Mouse (Mus musculus) cerebellum, adult 2 months (tissue): ENCODE data around the gene Rapgef5. TPM values are rescaled to one million over a fixed set of nuclear protein-coding genes. Genes with fewer than 3 reads are reported as not detected.

Source experiments
- DNase-seq, 2 experiments: peaks; one replicate each; pipeline ENCODE4 v3.0.0; 2021
- H3K27ac ChIP-seq: fragments of 200-500 bp; 2 replicates; pipeline ENCODE4 v1.5.1; 2012; ENCODE audit warnings: low read length, control low read depth, inconsistent platforms; ENCODE audit not compliant: insufficient read depth
- H3K27me3 ChIP-seq: fragments of 200-500 bp; 2 replicates; pipeline ENCODE4 v1.6.1; 2012; ENCODE audit warnings: inconsistent platforms, mild to moderate bottlenecking, low read length, moderate library complexity; ENCODE audit not compliant: control insufficient read depth, insufficient read depth
- H3K4me1 ChIP-seq: fragments of 200-500 bp; 2 replicates; pipeline ENCODE4 v1.6.1; 2011; ENCODE audit warnings: low read length; ENCODE audit not compliant: control insufficient read depth, insufficient read depth
- H3K4me3 ChIP-seq: fragments of 200-500 bp; replicated peaks from 2 replicates; pipeline ENCODE3; 2011; ENCODE audit warnings: mild to moderate bottlenecking, low read depth, low read length, control low read depth; ENCODE audit not compliant: insufficient read depth
- CTCF ChIP-seq: fragments of 200-500 bp; IDR thresholded peaks from 2 replicates; pipeline ENCODE4 v1.5.1; 2011; ENCODE audit warnings: low read depth, mild to moderate bottlenecking, control low read depth, low read length, moderate library complexity, borderline replicate concordance; ENCODE audit not compliant: insufficient read depth
- POLR2A ChIP-seq: fragments of 200-500 bp; IDR thresholded peaks from 2 replicates; pipeline ENCODE4 v1.6.1; 2011; ENCODE audit warnings: low read length, control low read depth, borderline replicate concordance; ENCODE audit not compliant: insufficient read depth
- WGBS: fragments of 180-500 bp; shearing (Covaris S2); methylation state at CpG from one replicate; pipeline ENCODE4 v1.1.7; 2018; 5-methylcytosine and 5-hydroxymethylcytosine counted together
- polyA plus RNA-seq: library from polyadenylated mRNA; depleted of rRNA; stranded (reverse); fragments of >200 nt; gene quantifications from 2 replicates; pipeline ENCODE4 v1.2.3, GENCODE M21; 2012

Gene Rapgef5
- polyA plus RNA-seq, 1 experiment, result 26.7 TPM

DNA sequence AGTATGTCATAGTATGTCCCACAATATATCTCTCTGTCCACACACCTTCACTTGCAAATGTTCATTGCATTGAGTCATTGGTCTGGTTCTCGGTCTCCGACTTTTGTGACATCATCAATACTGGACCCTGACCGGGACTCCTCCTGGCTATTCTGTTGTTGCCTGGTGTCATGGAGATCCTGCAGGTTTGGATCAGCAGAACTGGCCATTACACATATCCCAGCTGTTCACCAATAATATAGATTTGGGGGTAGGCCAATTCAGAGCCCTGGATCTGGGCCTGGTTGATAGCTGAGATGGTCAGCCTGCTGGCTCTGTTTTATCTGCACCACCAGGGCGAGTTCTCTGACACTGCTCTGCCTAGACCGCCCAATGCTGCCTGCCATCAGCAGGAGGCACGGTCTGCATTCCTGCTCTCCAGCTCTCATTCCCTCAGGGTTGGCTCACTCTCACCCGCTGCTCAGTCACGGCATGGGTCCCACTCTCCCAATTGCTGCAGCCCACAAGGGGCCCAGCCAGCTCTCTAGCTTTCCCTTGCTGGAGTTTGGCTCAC lies 137.7 kb downstream of the Rapgef5 start:
- WGBS, result 75% methylated on average over 8 of the region's 8 CpGs
- DNase-seq, result no peak
- no peaks in the 10 kb centered on the region for H3K27me3 ChIP-seq
- TF ChIP-seq POLR2A, result no peak
- H3K4me1 ChIP-seq, result no peaks in the 10 kb centered on the region
- no peak overlapping the region for H3K27ac ChIP-seq
- no peak overlapping the region for H3K4me3 ChIP-seq

DNA sequence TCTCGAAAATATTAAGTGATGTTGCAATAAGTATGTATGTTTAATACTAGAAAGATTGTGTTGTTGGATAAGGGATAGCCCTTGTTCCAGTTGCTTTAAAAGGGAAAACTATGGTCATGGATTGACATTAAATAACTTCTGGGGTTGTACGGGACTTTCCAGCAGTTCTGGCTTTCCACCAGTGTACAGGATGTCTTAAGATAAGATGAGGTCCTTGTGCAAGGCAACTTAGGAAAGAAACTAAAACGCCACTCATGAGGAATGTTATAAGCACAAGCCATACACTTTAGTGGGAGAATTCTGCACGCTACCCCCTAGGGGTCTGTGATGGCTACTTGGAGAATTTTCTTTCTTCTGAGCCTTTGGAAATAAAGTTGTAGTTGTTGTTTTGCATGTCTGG lies 140.7 kb downstream of the Rapgef5 start:
- WGBS, result 80% methylated on average over 4 of the region's 4 CpGs
- no peak overlapping the region for H3K4me3 ChIP-seq
- TF ChIP-seq POLR2A (no peak), CTCF (no peak)
- no peaks in the 10 kb centered on the region for H3K4me1 ChIP-seq
- H3K27me3 ChIP-seq, result no peaks in the 10 kb centered on the region
- H3K27ac ChIP-seq, result no peak overlapping the region
- DNase-seq, result no peak

DNA sequence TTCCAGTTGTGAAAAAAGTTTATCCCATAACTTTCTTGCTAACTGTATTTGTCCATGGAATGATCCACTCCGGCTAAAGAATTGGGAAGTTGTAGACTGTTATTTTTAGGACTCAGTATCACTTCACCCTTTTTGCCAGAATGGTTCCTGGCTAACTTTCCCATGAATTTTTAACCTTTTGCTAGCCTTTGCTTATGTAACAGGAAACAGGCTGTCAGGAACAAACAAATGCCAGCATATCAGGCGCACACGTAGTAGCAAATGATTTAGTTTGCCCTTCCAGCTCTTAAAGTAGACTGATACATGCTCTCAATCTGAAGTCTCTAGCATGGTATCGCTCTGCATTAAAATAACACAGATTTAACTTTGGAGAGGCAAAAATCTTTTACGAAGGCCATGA lies 141.5 kb downstream of the Rapgef5 start:
- Histone ChIP-seq H3K4me1 (no peaks in the 10 kb centered on the region), H3K27ac (no peak overlapping the region), H3K27me3 (no peaks in the 10 kb centered on the region), H3K4me3 (no peak overlapping the region)
- TF ChIP-seq POLR2A (no peak), CTCF (no peak)
- 86% methylated on average over 5 of the region's 5 CpGs for WGBS
- DNase-seq, result no peak

DNA sequence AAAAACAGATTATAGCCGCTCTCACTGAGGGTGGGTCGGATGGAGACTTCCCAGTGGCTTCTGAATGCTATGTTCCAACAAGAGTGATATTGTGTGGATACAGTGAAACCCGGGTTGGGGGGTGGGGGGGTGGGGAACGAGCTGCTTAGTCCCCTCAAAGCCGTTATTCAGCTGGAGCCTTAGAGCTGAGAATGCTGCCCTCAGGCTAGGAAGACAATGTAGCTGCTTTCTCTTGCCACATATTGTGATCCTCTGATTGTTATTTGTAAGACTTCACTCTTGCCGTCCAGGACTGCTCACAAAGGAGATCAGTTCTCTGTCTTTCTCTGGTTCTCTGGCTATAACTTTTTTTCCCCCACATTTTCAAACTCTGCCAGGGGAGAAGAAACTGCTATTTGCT lies 142.5 kb downstream of the Rapgef5 start:
- DNase-seq, result peak in 1 of 2 experiments; percentile 3
- H3K27me3 ChIP-seq, result no peaks in the 10 kb centered on the region
- no peaks in the 10 kb centered on the region for H3K4me1 ChIP-seq
- no peak overlapping the region for H3K4me3 ChIP-seq
- 33% methylated on average over 6 of the region's 6 CpGs for WGBS
- no peak overlapping the region for H3K27ac ChIP-seq
- TF ChIP-seq POLR2A, result no peak
- TF ChIP-seq CTCF, result no peak

DNA sequence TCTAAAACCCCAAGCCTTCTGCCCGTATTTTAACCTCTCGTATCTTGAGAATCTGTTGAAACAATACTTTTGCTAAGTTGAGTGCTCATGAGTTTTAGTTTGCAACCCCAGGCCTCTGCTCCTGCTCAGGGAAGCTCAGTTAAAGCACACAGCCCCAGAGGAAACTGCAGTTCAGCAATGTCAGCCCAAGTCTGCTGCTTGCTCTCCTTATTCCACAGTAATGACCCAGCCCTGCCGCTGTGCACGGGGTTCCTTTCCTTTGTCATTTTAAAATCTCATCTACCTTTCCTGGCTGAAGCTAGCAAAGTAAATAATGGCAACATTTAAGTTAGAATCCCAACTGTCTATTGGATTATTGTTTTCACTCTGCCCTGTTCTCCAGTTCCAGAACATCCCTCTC lies 144.1 kb downstream of the Rapgef5 start:
- no peak overlapping the region for H3K4me3 ChIP-seq
- H3K27ac ChIP-seq, result no peak overlapping the region
- no peak for DNase-seq
- no peaks in the 10 kb centered on the region for H3K27me3 ChIP-seq
- no peaks in the 10 kb centered on the region for H3K4me1 ChIP-seq
- TF ChIP-seq POLR2A (no peak), CTCF (no peak)
- WGBS, result 58% methylated on average over 4 of the region's 4 CpGs

DNA sequence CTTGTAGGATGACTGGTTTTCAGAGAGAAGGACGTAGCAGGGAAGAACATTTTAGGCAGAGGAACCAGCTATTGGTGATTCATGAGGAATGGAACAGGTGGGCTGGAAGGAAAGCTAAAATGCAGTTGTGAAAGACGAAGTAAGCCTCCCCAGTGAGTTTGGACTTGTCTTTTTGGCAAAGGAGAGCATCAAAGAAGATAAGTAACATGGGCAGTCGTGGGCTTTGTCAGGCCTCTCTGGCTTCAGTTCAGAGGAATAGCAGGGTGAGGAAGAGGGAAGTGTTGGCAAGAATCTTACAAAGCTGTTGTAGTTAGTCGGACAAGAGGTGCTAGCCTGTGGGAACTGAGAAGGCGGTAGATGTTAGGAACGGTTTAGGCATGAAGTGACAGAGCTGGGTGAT lies 145.6 kb downstream of the Rapgef5 start:
- Histone ChIP-seq H3K27me3 (no peaks in the 10 kb centered on the region), H3K27ac (no peak overlapping the region), H3K4me3 (no peak overlapping the region), H3K4me1 (no peaks in the 10 kb centered on the region)
- DNase-seq, result no peak
- 32% methylated on average over 6 of the region's 6 CpGs for WGBS
- TF ChIP-seq POLR2A (no peak), CTCF (no peak)

DNA sequence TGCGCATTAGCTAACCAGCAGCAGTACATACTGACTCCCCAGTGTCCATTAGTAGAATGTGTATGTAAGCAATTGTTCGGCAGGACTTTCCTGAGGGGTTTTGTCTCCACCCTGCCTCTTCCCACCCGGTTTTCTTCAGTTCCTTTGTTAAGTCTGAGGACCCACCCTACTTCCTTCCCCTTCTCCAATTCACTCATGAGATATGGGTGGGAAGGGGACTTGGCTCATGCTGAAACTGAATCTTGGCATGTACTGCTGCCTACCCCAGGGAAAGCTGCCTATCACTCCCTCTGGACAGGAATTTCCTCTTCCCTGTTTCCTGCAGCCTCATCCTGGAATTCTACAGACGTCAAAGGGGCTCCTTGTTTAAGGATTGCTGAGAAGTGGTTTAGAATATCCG lies 147.4 kb downstream of the Rapgef5 start:
- TF ChIP-seq POLR2A (no peak), CTCF (no peak)
- H3K27ac ChIP-seq, result no peak overlapping the region
- H3K4me3 ChIP-seq, result no peak overlapping the region
- no peak for DNase-seq
- 64% methylated on average over 5 of the region's 5 CpGs for WGBS
- no peaks in the 10 kb centered on the region for H3K4me1 ChIP-seq
- no peaks in the 10 kb centered on the region for H3K27me3 ChIP-seq

DNA sequence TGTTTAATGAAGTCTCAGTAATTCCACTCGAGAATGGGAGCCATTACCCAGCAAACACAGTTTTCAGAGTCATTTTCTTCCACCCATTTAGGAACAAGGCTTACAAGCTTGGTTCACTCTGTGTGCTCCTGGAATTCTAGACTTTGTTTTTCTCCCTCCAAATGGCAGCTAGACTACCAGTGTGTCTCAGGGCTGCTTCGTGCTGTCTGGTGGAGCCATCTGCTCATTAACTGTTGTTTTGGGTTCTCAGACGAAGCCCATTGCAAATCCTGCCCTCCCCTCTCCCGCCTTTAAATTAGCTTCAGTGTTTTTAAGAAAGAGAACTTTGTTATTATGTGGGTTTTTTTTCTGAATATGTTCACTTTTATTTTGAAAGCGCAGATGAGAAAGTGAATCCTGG lies 148.4 kb downstream of the Rapgef5 start:
- Histone ChIP-seq H3K27ac (no peak overlapping the region), H3K4me3 (no peak overlapping the region), H3K27me3 (no peaks in the 10 kb centered on the region), H3K4me1 (no peaks in the 10 kb centered on the region)
- TF ChIP-seq CTCF (no peak), POLR2A (no peak)
- no peak for DNase-seq
- WGBS, result 64% methylated on average over 5 of the region's 5 CpGs
